Mouse (Mus musculus) liver, adult 2 months (tissue): ENCODE data around the gene Mrps23.

ENCODE experiments used
- CTCF ChIP-seq: fragments of 200-500 bp; IDR thresholded peaks from 2 replicates; pipeline ENCODE4 v1.5.1; 2011; ENCODE audit warnings: low read depth, low read length, control low read depth
- POLR2A ChIP-seq: fragments of 200-500 bp; IDR thresholded peaks from 2 replicates; pipeline ENCODE4 v1.6.1; 2011; ENCODE audit warnings: low read length, control low read depth; ENCODE audit not compliant: insufficient read depth; ENCODE audit errors: extremely low read depth

DNA sequence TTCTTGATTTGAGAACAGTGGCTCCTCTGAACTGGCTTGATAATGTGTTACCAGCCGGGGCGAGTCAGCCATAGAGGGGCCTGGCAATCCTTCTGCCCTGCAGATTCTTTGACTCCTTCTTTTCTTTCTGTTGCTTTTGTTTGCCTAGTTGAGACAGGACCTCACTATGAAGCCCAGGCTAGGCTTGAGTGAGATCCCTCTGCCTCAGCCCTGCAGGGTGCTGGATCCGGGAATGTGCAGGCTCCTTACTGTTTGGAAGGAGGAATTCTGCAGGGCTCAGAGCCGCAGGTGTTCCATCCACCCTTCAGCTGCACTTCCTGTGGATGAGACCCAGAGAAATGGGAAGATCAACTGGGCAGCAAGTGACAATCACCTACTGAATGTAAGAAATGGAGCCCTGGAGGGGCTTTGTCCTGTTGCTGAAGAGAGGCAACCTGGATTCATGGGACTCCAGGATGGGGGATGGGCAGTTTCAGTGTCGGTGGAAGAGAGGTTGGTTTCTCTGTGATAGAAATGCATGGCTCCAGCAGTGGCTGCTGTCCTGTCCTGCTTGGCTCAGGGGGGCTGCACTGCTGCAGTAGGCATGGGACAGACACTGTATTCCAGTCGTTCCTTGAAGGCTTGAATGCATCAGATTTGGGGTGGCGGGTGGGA is 49.5 kb downstream of the Mrps23 start:
- TF ChIP-seq CTCF (no peak), POLR2A (no peak)
